Comparison of ENCODE assay signal across 9 mouse cellular contexts in genomic region chr11:84529143-84529755, GRCm38 (mm10). TPM values are rescaled to one million over a fixed set of nuclear protein-coding genes. Genes with fewer than 3 reads are reported as not detected.
DNase-seq lines count a peak whose midpoint lies in the region; ATAC-seq lines count a peak whose summit lies in the region.
"Had no signal": no experiment of that assay in that cellular context is flagged by ENCODE, and none has a peak within 500 bp of the region (broad histone marks: within the 10 kb centered on the region; RNA-seq: fewer than 3 reads in every experiment).

No protein-coding gene starts in this region.

- 5% methylated on average over 24 of the region's 24 CpGs for WGBS in intestine, embryonic 14.5 days
- WGBS in intestine, embryonic 16.5 days: 7% methylated on average over 24 of the region's 24 CpGs
- 2% methylated on average over 24 of the region's 24 CpGs for WGBS in forebrain, embryonic 14.5 days
- 1% methylated on average over 24 of the region's 24 CpGs for WGBS in neural tube, embryonic 13.5 days

- DNase-seq in intestine, embryonic 14.5 days (ENCODE audit: low spot score): no peak
- DNase-seq in forebrain, embryonic 14.5 days (ENCODE audit: low spot score): no peak
- peak; percentile 47 to 76 for DNase-seq in kidney, postnatal 25 days
- no peak for DNase-seq in layer of hippocampus, adult 9-11 months
- no peak for DNase-seq in right cerebral cortex, postnatal 14 days
- no peak for DNase-seq in ovary, postnatal 36 days (ENCODE audit: low spot score)

- H3K36me3 ChIP-seq in intestine, embryonic 14.5 days (ENCODE audit: control insufficient read depth, insufficient read depth, low read length): no peaks in the 10 kb centered on the region
- H3K36me3 ChIP-seq in intestine, embryonic 16.5 days (ENCODE audit: control insufficient read depth, insufficient read depth, low read length): no peaks in the 10 kb centered on the region
- H3K36me3 ChIP-seq in forebrain, embryonic 14.5 days (ENCODE audit: control insufficient read depth, insufficient read depth, low read length): no peaks in the 10 kb centered on the region
- no peaks in the 10 kb centered on the region for H3K36me3 ChIP-seq in neural tube, embryonic 13.5 days

- peaks cover 84% of the 10 kb centered on the region for H3K27me3 ChIP-seq in intestine, embryonic 14.5 days (replicated peaks; ENCODE audit: control insufficient read depth, insufficient read depth, low read length)
- H3K27me3 ChIP-seq in intestine, embryonic 16.5 days (replicated peaks; ENCODE audit: control insufficient read depth, insufficient read depth, low read length): peaks cover 73% of the 10 kb centered on the region
- H3K27me3 ChIP-seq in forebrain, embryonic 14.5 days (replicated peaks; ENCODE audit: control insufficient read depth, insufficient read depth, low read length): peaks cover 88% of the 10 kb centered on the region
- H3K27me3 ChIP-seq in neural tube, embryonic 13.5 days: peaks cover 99% of the 10 kb centered on the region

- peaks cover 9% of the 10 kb centered on the region for H3K4me1 ChIP-seq in intestine, embryonic 14.5 days (replicated peaks; ENCODE audit: control insufficient read depth, insufficient read depth, low read length)
- peaks cover 6% of the 10 kb centered on the region for H3K4me1 ChIP-seq in intestine, embryonic 16.5 days (ENCODE audit: control insufficient read depth, insufficient read depth, low read length)
- 0 out of 2 replicates have a peak, but pooled peaks cover 11% of the 10 kb centered on the region for H3K4me1 ChIP-seq in forebrain, embryonic 14.5 days (ENCODE audit: control insufficient read depth, insufficient read depth, low read length)
- H3K4me1 ChIP-seq in neural tube, embryonic 13.5 days (replicated peaks): peaks cover 75% of the 10 kb centered on the region

- H3K9me3 ChIP-seq in intestine, embryonic 14.5 days (ENCODE audit: control insufficient read depth, low read length): no peaks in the 10 kb centered on the region
- no peaks in the 10 kb centered on the region for H3K9me3 ChIP-seq in intestine, embryonic 16.5 days (ENCODE audit: control insufficient read depth, low read length)
- no peaks in the 10 kb centered on the region for H3K9me3 ChIP-seq in forebrain, embryonic 14.5 days (replicated peaks; ENCODE audit: control insufficient read depth, low read length)
- no peaks in the 10 kb centered on the region for H3K9me3 ChIP-seq in neural tube, embryonic 13.5 days

- peak overlapping the region; percentile 28; the same call in 1 of the 2 replicates for H3K4me2 ChIP-seq in intestine, embryonic 14.5 days (ENCODE audit: low read length)
- H3K4me2 ChIP-seq in intestine, embryonic 16.5 days (ENCODE audit: low read depth, low read length): no peak overlapping the region
- H3K4me2 ChIP-seq in forebrain, embryonic 14.5 days (ENCODE audit: low read length): peak overlapping the region; percentile 32; the same call in 1 of the 2 replicates
- H3K4me2 ChIP-seq in neural tube, embryonic 13.5 days: peak overlapping the region; percentile 66

- no peak overlapping the region for H3K9ac ChIP-seq in intestine, embryonic 14.5 days (ENCODE audit: low read length)
- H3K9ac ChIP-seq in intestine, embryonic 16.5 days (ENCODE audit: low read depth, low read length): no peak overlapping the region
- H3K9ac ChIP-seq in forebrain, embryonic 14.5 days (ENCODE audit: low read length): no peak overlapping the region
- H3K9ac ChIP-seq in neural tube, embryonic 13.5 days: peak overlapping the region; percentile 89

- ATAC-seq in intestine, embryonic 14.5 days (replicated peaks; ENCODE audit: low FRiP score, low TSS enrichment, low read depth): no peak
- ATAC-seq in intestine, embryonic 16.5 days: no peak
- ATAC-seq in forebrain, embryonic 14.5 days: no peak
- ATAC-seq in neural tube, embryonic 13.5 days (ENCODE audit: low read depth): no peak

- H3K27ac ChIP-seq in intestine, embryonic 14.5 days (ENCODE audit: low read depth): no peak overlapping the region
- no peak overlapping the region for H3K27ac ChIP-seq in intestine, embryonic 16.5 days (ENCODE audit: low read length)
- no peak overlapping the region for H3K27ac ChIP-seq in forebrain, embryonic 14.5 days (ENCODE audit: low read depth, low read length)
- peak overlapping the region; percentile 91 for H3K27ac ChIP-seq in neural tube, embryonic 13.5 days (replicated peaks)

- H3K4me3 ChIP-seq in intestine, embryonic 14.5 days (ENCODE audit: low read depth, low read length): peak overlapping the region; percentile 1; the same call in 1 of the 2 replicates
- no peak overlapping the region for H3K4me3 ChIP-seq in intestine, embryonic 16.5 days (ENCODE audit: low read length)
- no peak overlapping the region for H3K4me3 ChIP-seq in forebrain, embryonic 14.5 days (ENCODE audit: low read depth, low read length)
- peak overlapping the region; percentile 56 for H3K4me3 ChIP-seq in neural tube, embryonic 13.5 days
- H3K4me3 ChIP-seq: myocyte had no signal

RNA-seq across cellular contexts. Expression of gene Lhx1, which starts 3.9 kb away (rescaled TPM):
- 0.04 and 0.15 TPM in 2 replicates for polyA plus RNA-seq in intestine, embryonic 14.5 days (2014; fragmentation: Nextera tagmentation; extraction: Ambion mirVana)
- 0.12 and 0.18 TPM in 2 replicates for polyA plus RNA-seq in intestine, embryonic 16.5 days (2015; fragmentation: Nextera tagmentation; extraction: Ambion mirVana)
- 7.0 and 7.2 TPM in 2 replicates for polyA plus RNA-seq in forebrain, embryonic 14.5 days (2014; fragmentation: Nextera tagmentation; extraction: Ambion mirVana)
- 50.0 and 58.8 TPM in 2 replicates for polyA plus RNA-seq in neural tube, embryonic 13.5 days (2015; fragmentation: Nextera tagmentation; extraction: Ambion mirVana)
- polyA plus RNA-seq: myocyte had no signal

RNA-seq across cellular contexts. Expression of gene Aatf, which starts 15.9 kb away (rescaled TPM):
- polyA plus RNA-seq in intestine, embryonic 14.5 days (2014; fragmentation: Nextera tagmentation; extraction: Ambion mirVana): 61.2 and 65.2 TPM in 2 replicates
- 58.0 and 63.6 TPM in 2 replicates for polyA plus RNA-seq in intestine, embryonic 16.5 days (2015; fragmentation: Nextera tagmentation; extraction: Ambion mirVana)
- polyA plus RNA-seq in forebrain, embryonic 14.5 days (2014; fragmentation: Nextera tagmentation; extraction: Ambion mirVana): 45.1 and 45.5 TPM in 2 replicates
- polyA plus RNA-seq in neural tube, embryonic 13.5 days (2015; fragmentation: Nextera tagmentation; extraction: Ambion mirVana): 50.0 and 51.7 TPM in 2 replicates

Comparison
In these comparisons a context has a peak if more than half of its experiments do, and no peak if none do; other contexts are left out.
1. H3K4me3 ChIP-seq: peak in intestine, embryonic 14.5 days (single experiment) and neural tube, embryonic 13.5 days (single experiment); none in intestine, embryonic 16.5 days (single experiment) and forebrain, embryonic 14.5 days (single experiment).
2. DNase-seq: peak in kidney, postnatal 25 days (2 of 2); none in intestine, embryonic 14.5 days (single experiment), forebrain, embryonic 14.5 days (single experiment), layer of hippocampus, adult 9-11 months (single experiment), right cerebral cortex, postnatal 14 days (single experiment) and ovary, postnatal 36 days (single experiment).